ENCODE assay signal across 8 mouse cellular contexts in the genomic region with DNA sequence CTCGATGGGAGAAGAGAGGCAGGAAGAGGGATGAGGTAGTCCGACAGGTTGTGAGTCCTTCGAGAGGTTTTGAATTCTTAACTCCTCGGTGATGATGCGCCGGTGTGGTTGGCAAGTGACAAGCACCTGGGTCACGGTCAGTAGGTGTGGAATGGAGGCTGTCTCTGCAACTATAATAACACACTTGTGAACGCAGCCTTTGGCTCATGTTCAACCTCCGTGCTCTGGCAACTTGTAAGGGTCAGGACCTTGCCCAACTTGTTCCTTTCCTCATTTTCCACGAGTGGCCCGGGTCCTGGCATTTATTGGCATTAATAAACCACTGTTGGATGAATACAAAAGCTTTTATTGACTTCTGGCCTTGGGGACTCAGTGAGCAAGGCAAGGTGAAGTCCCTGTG. TPM values are rescaled to one million over a fixed set of nuclear protein-coding genes. Genes with fewer than 3 reads are reported as not detected.
DNase-seq lines count a peak whose midpoint lies in the region; ATAC-seq and TF ChIP-seq lines count a peak whose summit lies in the region.

No protein-coding gene starts in this region.

- H3K27me3 ChIP-seq in embryonic facial prominence, embryonic 11.5 days (ENCODE audit: control insufficient read depth, insufficient read depth, low read length), result no peaks in the 10 kb centered on the region
- no peaks in the 10 kb centered on the region for H3K27me3 ChIP-seq in intestine, postnatal 0 days (replicated peaks; ENCODE audit: control insufficient read depth, insufficient read depth, low read length)
- H3K27me3 ChIP-seq in lung, embryonic 16.5 days (ENCODE audit: control insufficient read depth, insufficient read depth, low read depth, low read length), result no peaks in the 10 kb centered on the region

- H3K4me3 ChIP-seq in lung, adult 2 months (replicated peaks; ENCODE audit: extremely low read depth, low read depth, low read length), result peak overlapping the region; percentile 92
- H3K4me3 ChIP-seq in embryonic facial prominence, embryonic 11.5 days (ENCODE audit: low read depth, low read length), result peak overlapping the region; percentile 92
- peak overlapping the region; percentile 74 for H3K4me3 ChIP-seq in intestine, postnatal 0 days (ENCODE audit: low read depth, low read length)
- peak overlapping the region; percentile 85 for H3K4me3 ChIP-seq in lung, embryonic 16.5 days (ENCODE audit: low read length)

- peaks cover 8% of the 10 kb centered on the region for H3K4me1 ChIP-seq in lung, adult 2 months (ENCODE audit: control insufficient read depth, insufficient read depth, low read length)
- H3K4me1 ChIP-seq in embryonic facial prominence, embryonic 11.5 days (ENCODE audit: control insufficient read depth, insufficient read depth, low read length), result peaks cover 5% of the 10 kb centered on the region
- H3K4me1 ChIP-seq in intestine, postnatal 0 days (replicated peaks; ENCODE audit: control insufficient read depth, insufficient read depth, low read length), result 0 out of 2 replicates have a peak, but pooled peaks cover 5% of the 10 kb centered on the region
- peaks cover 10% of the 10 kb centered on the region for H3K4me1 ChIP-seq in lung, embryonic 16.5 days (replicated peaks; ENCODE audit: control insufficient read depth, insufficient read depth, low read length)

- 6% methylated on average over 11 of the region's 11 CpGs for WGBS in lung, adult 2 months
- WGBS in embryonic facial prominence, embryonic 11.5 days, result 24% methylated on average over 11 of the region's 11 CpGs
- 7% methylated on average over 11 of the region's 11 CpGs for whole genome bisulfite sequencing in intestine, postnatal 0 days
- 16% methylated on average over 11 of the region's 11 CpGs for WGBS in lung, embryonic 16.5 days

- TF ChIP-seq POLR2A in lung, adult 2 months (IDR thresholded peaks at IDR 0.05; ENCODE audit: borderline replicate concordance, extremely low read depth, low read depth, low read length), result no peak

- H3K27ac ChIP-seq in embryonic facial prominence, embryonic 11.5 days (replicated peaks; ENCODE audit: low read depth, low read length), result no peak overlapping the region
- H3K27ac ChIP-seq in intestine, postnatal 0 days (ENCODE audit: low read depth, low read length), result peak overlapping the region; percentile 72
- no peak overlapping the region for H3K27ac ChIP-seq in lung, embryonic 16.5 days (ENCODE audit: low read length)

- H3K4me2 ChIP-seq in embryonic facial prominence, embryonic 11.5 days (ENCODE audit: low read depth, low read length), result peak overlapping the region; percentile 81
- H3K4me2 ChIP-seq in intestine, postnatal 0 days (replicated peaks; ENCODE audit: low read depth), result peak overlapping the region; percentile 71
- H3K4me2 ChIP-seq in lung, embryonic 16.5 days (ENCODE audit: low read depth, low read length), result peak overlapping the region; percentile 90

- H3K36me3 ChIP-seq in embryonic facial prominence, embryonic 11.5 days (replicated peaks; ENCODE audit: control insufficient read depth, insufficient read depth, low read depth, low read length), result no peaks in the 10 kb centered on the region
- peaks cover 8% of the 10 kb centered on the region; the same call in 1 of the 2 replicates for H3K36me3 ChIP-seq in intestine, postnatal 0 days (ENCODE audit: control insufficient read depth, insufficient read depth)
- 0 out of 2 replicates have a peak, but pooled peaks cover 5% of the 10 kb centered on the region for H3K36me3 ChIP-seq in lung, embryonic 16.5 days (ENCODE audit: control insufficient read depth, insufficient read depth, low read length)

- DNase-seq in lung, adult 2 months, result peak; percentile 18
- no peak for DNase-seq in lung, postnatal 14 days
- DNase-seq in embryonic facial prominence, embryonic 11.5 days (ENCODE audit: low spot score), result no peak
- DNase-seq in left cerebral cortex, adult 18-20 months (ENCODE audit: low spot score in 2 of 2), result no peak
- no peak for DNase-seq in testis, postnatal 10 days (ENCODE audit: low spot score)

- H3K9me3 ChIP-seq in embryonic facial prominence, embryonic 11.5 days (replicated peaks; ENCODE audit: control insufficient read depth, low read length), result no peaks in the 10 kb centered on the region
- H3K9me3 ChIP-seq in intestine, postnatal 0 days (ENCODE audit: control insufficient read depth), result no peaks in the 10 kb centered on the region
- no peaks in the 10 kb centered on the region for H3K9me3 ChIP-seq in lung, embryonic 16.5 days (ENCODE audit: control insufficient read depth, low read length)

- no peak for ATAC-seq in embryonic facial prominence, embryonic 11.5 days (replicated peaks; ENCODE audit: insufficient number of reproducible peaks, low FRiP score, low TSS enrichment, low read depth)
- no peak for ATAC-seq in intestine, postnatal 0 days
- ATAC-seq in lung, embryonic 16.5 days (ENCODE audit: low read depth), result no peak
- no peak for ATAC-seq in granulocyte monocyte progenitor cell, adult 5-6 weeks (replicated peaks; ENCODE audit: poor library complexity, severe bottlenecking)

- TF ChIP-seq CTCF in lung, adult 2 months (IDR thresholded peaks at IDR 0.05; ENCODE audit: insufficient read depth, low read length), result no peak
- no peak for TF ChIP-seq CTCF in intestine, postnatal 0 days (IDR thresholded peaks at IDR 0.05; ENCODE audit: low read depth)

- peak overlapping the region; percentile 85 for H3K9ac ChIP-seq in embryonic facial prominence, embryonic 11.5 days (replicated peaks; ENCODE audit: low read length)
- H3K9ac ChIP-seq in intestine, postnatal 0 days (ENCODE audit: low read depth, low read length), result peak overlapping the region; percentile 73
- peak overlapping the region; percentile 87 for H3K9ac ChIP-seq in lung, embryonic 16.5 days (ENCODE audit: low read length)

RNA-seq across cellular contexts. Expression of a gene that starts 1.3 kb away (rescaled TPM):
- 39.2 and 45.3 TPM in 2 replicates for polyA plus RNA-seq in lung, adult 2 months (2012; rRNA removed)
- 40.0 and 40.4 TPM in 2 replicates for polyA plus RNA-seq in embryonic facial prominence, embryonic 11.5 days (2014; fragmentation: Nextera tagmentation; extraction: Ambion mirVana)
- polyA plus RNA-seq in intestine, postnatal 0 days (2015; fragmentation: Nextera tagmentation; extraction: Ambion mirVana), result 57.5 and 58.5 TPM in 2 replicates
- 34.8 and 39.5 TPM in 2 replicates for polyA plus RNA-seq in lung, embryonic 16.5 days (2015; fragmentation: Nextera tagmentation; extraction: Ambion mirVana)
- total RNA-seq in left cerebral cortex, adult 18-20 months (2021), result 10 to 100 TPM; 59.8 to 66.9 TPM
- total RNA-seq in granulocyte monocyte progenitor cell, adult 5-6 weeks (2014; fragmentation: Nextera tagmentation), result 17.2 and 22.7 TPM in 2 replicates
- 14.2 and 16.0 TPM in 2 replicates for total RNA-seq in granulocyte monocyte progenitor cell, adult 5-6 weeks (2017)

RNA-seq across cellular contexts. Expression of a gene that starts 50.7 kb away (rescaled TPM):
- 20.1 and 30.4 TPM in 2 replicates for polyA plus RNA-seq in lung, adult 2 months (2012; rRNA removed)
- polyA plus RNA-seq in embryonic facial prominence, embryonic 11.5 days (2014; fragmentation: Nextera tagmentation; extraction: Ambion mirVana), result 81.5 and 90.1 TPM in 2 replicates
- polyA plus RNA-seq in intestine, postnatal 0 days (2015; fragmentation: Nextera tagmentation; extraction: Ambion mirVana), result 15.9 and 17.3 TPM in 2 replicates
- 52.1 and 54.4 TPM in 2 replicates for polyA plus RNA-seq in lung, embryonic 16.5 days (2015; fragmentation: Nextera tagmentation; extraction: Ambion mirVana)
- 10 to 100 TPM; 25.0 to 29.6 TPM for total RNA-seq in left cerebral cortex, adult 18-20 months (2021)
- 4.5 and 27.1 TPM in 2 replicates for total RNA-seq in granulocyte monocyte progenitor cell, adult 5-6 weeks (2014; fragmentation: Nextera tagmentation)
- 14.7 and 21.5 TPM in 2 replicates for total RNA-seq in granulocyte monocyte progenitor cell, adult 5-6 weeks (2017)

RNA-seq across cellular contexts. Expression of a gene that starts 50.7 kb away (rescaled TPM):
- 11.8 and 18.4 TPM in 2 replicates for polyA plus RNA-seq in lung, adult 2 months (2012; rRNA removed)
- 92.2 and 95.1 TPM in 2 replicates for polyA plus RNA-seq in embryonic facial prominence, embryonic 11.5 days (2014; fragmentation: Nextera tagmentation; extraction: Ambion mirVana)
- 37.3 and 39.0 TPM in 2 replicates for polyA plus RNA-seq in intestine, postnatal 0 days (2015; fragmentation: Nextera tagmentation; extraction: Ambion mirVana)
- 68.8 and 71.1 TPM in 2 replicates for polyA plus RNA-seq in lung, embryonic 16.5 days (2015; fragmentation: Nextera tagmentation; extraction: Ambion mirVana)
- 10 to 100 TPM; 30.6 to 31.3 TPM for total RNA-seq in left cerebral cortex, adult 18-20 months (2021)
- 49.6 and 52.0 TPM in 2 replicates for total RNA-seq in granulocyte monocyte progenitor cell, adult 5-6 weeks (2014; fragmentation: Nextera tagmentation)
- 39.5 and 50.9 TPM in 2 replicates for total RNA-seq in granulocyte monocyte progenitor cell, adult 5-6 weeks (2017)
